Mouse (Mus musculus) frontal cortex, adult (tissue): ENCODE measurements around the gene Hdac10.

Experiments
- ATAC-seq: cut with Nextera tagmentation; 2 replicates; pipeline ENCODE4 v1.9.2; 2017; ENCODE audit warnings: mild to moderate bottlenecking, moderate library complexity, mixed read lengths; ENCODE audit not compliant: low TSS enrichment

Gene Hdac10

DNA sequence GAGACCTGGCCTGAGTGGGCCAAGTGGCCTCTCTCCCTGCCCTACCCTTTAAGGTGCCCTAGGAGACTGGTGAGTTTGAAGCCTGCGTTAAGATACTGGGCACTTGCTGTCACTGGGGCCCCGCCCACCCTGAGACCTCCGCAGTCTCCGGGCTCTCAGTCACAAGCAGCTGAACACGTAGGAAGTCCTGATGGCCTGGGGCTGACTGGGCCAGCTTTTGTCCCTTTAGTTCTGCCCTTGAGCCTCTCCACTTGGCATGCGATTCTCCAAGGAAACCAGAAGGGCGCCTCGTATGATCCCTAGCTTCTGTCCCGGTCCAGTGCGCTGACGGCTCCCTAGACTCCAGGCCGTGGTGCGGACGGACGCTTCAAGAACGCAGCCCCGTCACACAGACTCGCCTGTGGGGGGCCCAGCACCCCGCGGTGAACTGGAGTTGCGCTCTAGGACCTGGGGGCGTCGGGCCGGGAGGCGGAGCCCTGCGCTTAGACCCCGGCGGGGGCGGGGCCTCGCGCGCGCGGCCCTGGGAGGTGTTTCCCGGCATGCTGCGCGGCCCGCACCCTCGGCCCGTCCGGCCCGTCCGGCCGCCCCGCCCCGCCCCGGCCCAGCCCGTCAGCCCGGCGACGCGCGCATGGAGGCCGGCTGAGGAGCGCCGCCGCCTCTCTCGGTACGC lies 52.9 kb downstream of the Hdac10 start:
- peak; percentile 80 for ATAC-seq

DNA sequence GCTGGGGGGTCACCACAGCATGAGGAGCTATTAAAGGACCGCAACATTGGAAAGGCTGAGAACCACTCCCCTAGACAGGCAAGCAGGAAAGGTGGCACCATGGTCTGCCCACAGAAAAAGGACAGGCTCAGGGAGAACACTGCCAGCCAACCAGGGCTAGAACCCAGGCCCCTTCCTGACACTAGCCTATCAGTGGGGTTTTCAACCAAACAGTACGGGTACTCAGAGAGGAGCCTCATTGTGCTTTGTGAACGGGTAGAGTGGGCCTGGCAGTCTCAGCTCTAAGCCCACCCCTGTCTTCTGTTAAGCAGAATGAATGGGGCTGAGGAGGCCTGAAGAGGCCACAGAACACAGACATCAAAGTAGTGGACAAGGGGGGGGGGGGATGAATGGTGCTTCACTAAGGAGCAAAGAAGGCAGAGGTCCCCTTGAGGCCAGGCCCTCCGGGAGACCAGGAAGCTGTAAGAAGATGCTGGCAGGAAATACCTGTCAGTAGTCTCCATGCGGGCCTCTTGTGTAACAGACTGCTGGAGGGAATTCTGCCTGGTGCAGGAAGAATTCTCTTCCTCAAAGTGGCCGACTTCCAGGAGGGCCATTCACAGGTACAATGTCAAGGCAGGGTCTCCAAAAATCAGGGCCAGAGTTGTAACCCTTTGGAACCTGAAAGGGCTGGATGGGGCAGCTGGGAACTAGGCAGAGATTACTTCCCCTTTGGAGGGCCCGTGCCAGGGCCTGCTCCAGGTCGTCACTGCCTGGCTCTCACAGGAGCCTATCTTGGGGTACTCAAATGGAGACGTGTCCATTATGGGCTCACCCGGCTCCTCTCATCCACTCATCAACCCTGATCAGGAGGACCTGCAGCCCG lies 53.7 kb downstream of the Hdac10 start, which contains the start of gene Trabd:
Gene Trabd, plus strand, starts transcription at position 512 of the 865 bp plus-strand sequence.
- ATAC-seq: no peak; the same call in 1 of the 2 replicates

GRCm38 (mm10) chr15:89073993-89074603 lies 54.4 kb downstream of the Hdac10 start:
- ATAC-seq: no peak
